In the genomic region with DNA sequence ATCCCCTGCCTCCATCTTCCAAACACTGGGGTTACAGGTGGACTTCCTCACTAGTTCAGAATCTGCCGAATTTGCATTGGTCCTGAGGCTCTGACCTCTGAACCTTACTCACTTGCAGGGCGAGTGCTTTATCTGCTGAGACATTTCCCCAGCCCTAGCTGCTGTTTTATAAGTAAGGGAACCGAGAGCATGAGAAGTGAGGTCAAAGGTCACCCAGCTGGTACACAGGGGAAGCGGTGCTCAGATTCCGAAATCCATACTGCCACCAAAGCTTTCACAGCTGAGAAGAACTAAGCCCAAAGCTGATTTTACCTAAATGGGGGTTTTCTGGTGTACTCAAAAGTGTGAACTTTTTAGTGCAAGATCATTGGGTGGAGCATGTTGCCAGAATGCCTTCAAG, we compare ENCODE assay signal across 27 mouse cellular contexts. TPM values are rescaled to one million over a fixed set of nuclear protein-coding genes. Genes with fewer than 3 reads are reported as not detected.
DNase-seq lines count a peak whose midpoint lies in the region; ATAC-seq and TF ChIP-seq lines count a peak whose summit lies in the region.
"Had no signal": no experiment of that assay in that cellular context is flagged by ENCODE, and none has a peak within 500 bp of the region (broad histone marks: within the 10 kb centered on the region; RNA-seq: fewer than 3 reads in every experiment).

No protein-coding gene starts in this region.

- no peaks in the 10 kb centered on the region for H3K9me3 ChIP-seq in hindbrain, embryonic 10.5 days
- H3K9me3 ChIP-seq in hindbrain, embryonic 16.5 days (ENCODE audit: control insufficient read depth, low read length) = no peaks in the 10 kb centered on the region
- H3K9me3 ChIP-seq in midbrain, embryonic 11.5 days (ENCODE audit: control insufficient read depth, low read length) = no peaks in the 10 kb centered on the region
- no peaks in the 10 kb centered on the region for H3K9me3 ChIP-seq in midbrain, embryonic 15.5 days
- H3K9me3 ChIP-seq in lung, postnatal 0 days (ENCODE audit: low read length) = no peaks in the 10 kb centered on the region
- H3K9me3 ChIP-seq: embryonic facial prominence, embryonic 12.5 days; G1E; hindbrain, embryonic 13.5 days; limb, embryonic 13.5 days; midbrain, embryonic 12.5 days had no signal

- no peak for TF ChIP-seq EP300 in lung, postnatal 0 days (IDR thresholded peaks at IDR 0.05)

- DNase-seq in hindbrain, embryonic 10.5 days (ENCODE audit: low spot score) = peak; percentile 35
- peak; percentile 90 for DNase-seq in midbrain, embryonic 11.5 days (ENCODE audit: low spot score, missing footprints)
- DNase-seq in yolk sac, embryonic 10.5 days (ENCODE audit: low spot score) = peak; percentile 71
- no peak for DNase-seq in frontal cortex, postnatal 14 days (ENCODE audit: low spot score in 2 of 2)
- no peak for DNase-seq in lung, postnatal 0 days (ENCODE audit: low spot score)
- DNase-seq: adrenal gland, adult 8-10 months; cerebellum, adult 2 months; cerebellum, postnatal 25 days; gastrocnemius, postnatal 10 days; heart, postnatal 14 days; kidney, adult 2 months; kidney, postnatal 4 days; lung, postnatal 4 days; retina, postnatal 1 day; right cerebral cortex, postnatal 14 days had no signal

- peaks cover 65% of the 10 kb centered on the region for H3K4me1 ChIP-seq in hindbrain, embryonic 10.5 days (replicated peaks)
- peaks cover 14% of the 10 kb centered on the region for H3K4me1 ChIP-seq in hindbrain, embryonic 16.5 days (ENCODE audit: control insufficient read depth, insufficient read depth, low read depth, low read length)
- H3K4me1 ChIP-seq in midbrain, embryonic 11.5 days (ENCODE audit: control insufficient read depth, insufficient read depth, low read length) = peaks cover 17% of the 10 kb centered on the region
- H3K4me1 ChIP-seq in midbrain, embryonic 15.5 days = peaks cover 43% of the 10 kb centered on the region
- no peaks in the 10 kb centered on the region for H3K4me1 ChIP-seq in lung, postnatal 0 days (ENCODE audit: insufficient read depth, low read depth, low read length)

- no peak for ATAC-seq in hindbrain, embryonic 16.5 days
- no peak for ATAC-seq in midbrain, embryonic 11.5 days (ENCODE audit: low FRiP score)
- no peak for ATAC-seq in midbrain, embryonic 15.5 days (replicated peaks)
- peak; percentile 49 for ATAC-seq in granulocyte monocyte progenitor cell, adult 5-6 weeks (replicated peaks; ENCODE audit: poor library complexity, severe bottlenecking)
- no peak for ATAC-seq in lung, postnatal 0 days
- ATAC-seq: forebrain, embryonic 16.5 days had no signal

- no peak overlapping the region for H3K4me3 ChIP-seq in hindbrain, embryonic 10.5 days
- no peak overlapping the region for H3K4me3 ChIP-seq in hindbrain, embryonic 16.5 days (ENCODE audit: low read length)
- H3K4me3 ChIP-seq in midbrain, embryonic 11.5 days (ENCODE audit: low read depth, low read length) = no peak overlapping the region
- no peak overlapping the region for H3K4me3 ChIP-seq in midbrain, embryonic 15.5 days
- no peak overlapping the region for H3K4me3 ChIP-seq in lung, postnatal 0 days (ENCODE audit: low read depth, low read length)
- H3K4me3 ChIP-seq: embryonic facial prominence, embryonic 12.5 days; hindbrain, embryonic 13.5 days; limb, embryonic 13.5 days; midbrain, embryonic 12.5 days had no signal

- TF ChIP-seq CTCF in lung, postnatal 0 days (IDR thresholded peaks at IDR 0.05) = no peak

- 8% methylated on average over 5 of the region's 5 CpGs for WGBS in hindbrain, embryonic 10.5 days
- WGBS in hindbrain, embryonic 16.5 days = 30% methylated on average over 5 of the region's 5 CpGs
- WGBS in midbrain, embryonic 11.5 days = 8% methylated on average over 5 of the region's 5 CpGs
- WGBS in midbrain, embryonic 15.5 days = 25% methylated on average over 5 of the region's 5 CpGs
- WGBS in lung, postnatal 0 days = 29% methylated on average over 5 of the region's 5 CpGs

- H3K4me2 ChIP-seq in hindbrain, embryonic 16.5 days (ENCODE audit: low read length) = no peak overlapping the region
- H3K4me2 ChIP-seq in midbrain, embryonic 11.5 days = no peak overlapping the region
- no peak overlapping the region for H3K4me2 ChIP-seq in midbrain, embryonic 15.5 days
- no peak overlapping the region for H3K4me2 ChIP-seq in lung, postnatal 0 days (replicated peaks; ENCODE audit: low read depth, low read length)
- H3K4me2 ChIP-seq: embryonic facial prominence, embryonic 12.5 days; hindbrain, embryonic 13.5 days; limb, embryonic 13.5 days; liver, embryonic 11.5 days; midbrain, embryonic 12.5 days had no signal

- no peak overlapping the region for H3K27ac ChIP-seq in hindbrain, embryonic 10.5 days
- H3K27ac ChIP-seq in hindbrain, embryonic 16.5 days (ENCODE audit: low read depth, low read length) = no peak overlapping the region
- H3K27ac ChIP-seq in midbrain, embryonic 11.5 days (ENCODE audit: low read depth, low read length) = no peak overlapping the region
- H3K27ac ChIP-seq in midbrain, embryonic 15.5 days = no peak overlapping the region
- no peak overlapping the region for H3K27ac ChIP-seq in lung, postnatal 0 days (ENCODE audit: low read length)
- H3K27ac ChIP-seq: embryonic facial prominence, embryonic 12.5 days; hindbrain, embryonic 13.5 days; kidney, postnatal 0 days; limb, embryonic 13.5 days; midbrain, embryonic 12.5 days had no signal

- no peak overlapping the region for H3K9ac ChIP-seq in hindbrain, embryonic 16.5 days (ENCODE audit: low read depth, low read length)
- H3K9ac ChIP-seq in midbrain, embryonic 11.5 days (ENCODE audit: low read length) = no peak overlapping the region
- H3K9ac ChIP-seq in midbrain, embryonic 15.5 days = no peak overlapping the region
- no peak overlapping the region for H3K9ac ChIP-seq in lung, postnatal 0 days (replicated peaks; ENCODE audit: low read depth)
- H3K9ac ChIP-seq: embryonic facial prominence, embryonic 12.5 days; hindbrain, embryonic 13.5 days; limb, embryonic 13.5 days; midbrain, embryonic 12.5 days had no signal

- peaks cover 4% of the 10 kb centered on the region; the same call in 1 of the 2 replicates for H3K27me3 ChIP-seq in hindbrain, embryonic 10.5 days (ENCODE audit: insufficient read depth, poor library complexity, severe bottlenecking)
- H3K27me3 ChIP-seq in hindbrain, embryonic 16.5 days (replicated peaks; ENCODE audit: control insufficient read depth, insufficient read depth, low read length) = no peaks in the 10 kb centered on the region
- H3K27me3 ChIP-seq in midbrain, embryonic 11.5 days (ENCODE audit: control insufficient read depth, insufficient read depth, low read length) = no peaks in the 10 kb centered on the region
- H3K27me3 ChIP-seq in midbrain, embryonic 15.5 days (replicated peaks) = no peaks in the 10 kb centered on the region
- H3K27me3 ChIP-seq in lung, postnatal 0 days (replicated peaks; ENCODE audit: insufficient read depth, low read length) = no peaks in the 10 kb centered on the region
- H3K27me3 ChIP-seq: embryonic facial prominence, embryonic 12.5 days; midbrain, embryonic 12.5 days had no signal

- no peaks in the 10 kb centered on the region for H3K36me3 ChIP-seq in hindbrain, embryonic 10.5 days
- no peaks in the 10 kb centered on the region for H3K36me3 ChIP-seq in hindbrain, embryonic 16.5 days (ENCODE audit: control insufficient read depth, insufficient read depth, low read length)
- no peaks in the 10 kb centered on the region for H3K36me3 ChIP-seq in midbrain, embryonic 11.5 days (ENCODE audit: control insufficient read depth, insufficient read depth, low read length)
- H3K36me3 ChIP-seq in midbrain, embryonic 15.5 days (replicated peaks) = no peaks in the 10 kb centered on the region
- no peaks in the 10 kb centered on the region for H3K36me3 ChIP-seq in lung, postnatal 0 days (ENCODE audit: insufficient read depth, low read length)
- H3K36me3 ChIP-seq: embryonic facial prominence, embryonic 12.5 days; G1E; hindbrain, embryonic 13.5 days; limb, embryonic 13.5 days; midbrain, embryonic 12.5 days had no signal

RNA-seq across cellular contexts. Expression of gene Tox2, which starts 38.9 kb away (rescaled TPM):
- polyA plus RNA-seq in hindbrain, embryonic 10.5 days (2016; fragmentation: Nextera tagmentation; extraction: Ambion mirVana) = 29.6 and 29.8 TPM in 2 replicates
- polyA plus RNA-seq in hindbrain, embryonic 16.5 days (2015; fragmentation: Nextera tagmentation; extraction: Ambion mirVana) = 23.0 and 33.7 TPM in 2 replicates
- polyA plus RNA-seq in midbrain, embryonic 11.5 days (2014; fragmentation: Nextera tagmentation; extraction: Ambion mirVana) = 37.3 and 38.2 TPM in 2 replicates
- 47.4 and 55.1 TPM in 2 replicates for polyA plus RNA-seq in midbrain, embryonic 15.5 days (2015; fragmentation: Nextera tagmentation; extraction: Ambion mirVana)
- not detected in 2 replicates for total RNA-seq in granulocyte monocyte progenitor cell, adult 5-6 weeks (2014; fragmentation: Nextera tagmentation)
- total RNA-seq in granulocyte monocyte progenitor cell, adult 5-6 weeks (2017) = not detected in 2 replicates
- polyA plus RNA-seq in lung, postnatal 0 days (2015; fragmentation: Nextera tagmentation; extraction: Ambion mirVana) = 4.3 and 7.2 TPM in 2 replicates
- total RNA-seq: G1E; monocyte, adult 5-6 weeks had no signal
- polyA plus RNA-seq: G1E had no signal

Comparison
In these comparisons a context has a peak if more than half of its experiments do, and no peak if none do; other contexts are left out.
1. DNase-seq: peak in hindbrain, embryonic 10.5 days (single experiment), midbrain, embryonic 11.5 days (single experiment) and yolk sac, embryonic 10.5 days (single experiment); none in frontal cortex, postnatal 14 days (0 of 2) and lung, postnatal 0 days (single experiment).